8 mouse cellular contexts compared by ENCODE assay signal in genomic region chr3:97894695-97895094, GRCm38 (mm10). TPM values are rescaled to one million over a fixed set of nuclear protein-coding genes. Genes with fewer than 3 reads are reported as not detected.
DNase-seq lines count a peak whose midpoint lies in the region; ATAC-seq and TF ChIP-seq lines count a peak whose summit lies in the region.

No protein-coding gene starts in this region.

- no peak for ATAC-seq in midbrain, embryonic 15.5 days (replicated peaks)
- no peak for ATAC-seq in lung, embryonic 14.5 days (ENCODE audit: insufficient read depth)
- no peak for ATAC-seq in forebrain, embryonic 14.5 days

- H3K27me3 ChIP-seq in midbrain, embryonic 10.5 days (ENCODE audit: low read depth, poor library complexity, severe bottlenecking) = peaks cover 9% of the 10 kb centered on the region
- H3K27me3 ChIP-seq in midbrain, embryonic 15.5 days (replicated peaks) = peaks cover 3% of the 10 kb centered on the region; the same call in 1 of the 2 replicates
- H3K27me3 ChIP-seq in lung, embryonic 14.5 days (ENCODE audit: insufficient read depth, low read length) = peaks cover 13% of the 10 kb centered on the region
- H3K27me3 ChIP-seq in forebrain, embryonic 14.5 days (replicated peaks; ENCODE audit: control insufficient read depth, insufficient read depth, low read length) = no peaks in the 10 kb centered on the region

- TF ChIP-seq CTCF in brain, embryonic 14.5 days (IDR thresholded peaks at IDR 0.05; ENCODE audit: borderline replicate concordance, extremely low read depth, insufficient read depth, insufficient read length) = peak; percentile 62
- TF ChIP-seq CTCF in lung, embryonic 14.5 days (IDR thresholded peaks at IDR 0.05; ENCODE audit: low read depth) = peak; percentile 66

- H3K9me3 ChIP-seq in midbrain, embryonic 10.5 days (replicated peaks) = no peaks in the 10 kb centered on the region
- no peaks in the 10 kb centered on the region for H3K9me3 ChIP-seq in midbrain, embryonic 15.5 days
- no peaks in the 10 kb centered on the region for H3K9me3 ChIP-seq in lung, embryonic 14.5 days (ENCODE audit: low read depth, low read length)
- H3K9me3 ChIP-seq in forebrain, embryonic 14.5 days (replicated peaks; ENCODE audit: control insufficient read depth, low read length) = no peaks in the 10 kb centered on the region

- no peak overlapping the region for H3K4me2 ChIP-seq in midbrain, embryonic 15.5 days
- no peak overlapping the region for H3K4me2 ChIP-seq in lung, embryonic 14.5 days
- no peak overlapping the region for H3K4me2 ChIP-seq in forebrain, embryonic 14.5 days (ENCODE audit: low read length)

- 43% methylated on average over 6 of the region's 6 CpGs for WGBS in midbrain, embryonic 10.5 days
- 43% methylated on average over 6 of the region's 6 CpGs for WGBS in midbrain, embryonic 15.5 days
- WGBS in lung, embryonic 14.5 days = 42% methylated on average over 6 of the region's 6 CpGs
- WGBS in forebrain, embryonic 14.5 days = 45% methylated on average over 6 of the region's 6 CpGs

- no peaks in the 10 kb centered on the region for H3K4me1 ChIP-seq in midbrain, embryonic 10.5 days
- no peaks in the 10 kb centered on the region for H3K4me1 ChIP-seq in midbrain, embryonic 15.5 days
- H3K4me1 ChIP-seq in lung, embryonic 14.5 days (ENCODE audit: insufficient read depth) = no peaks in the 10 kb centered on the region
- no peaks in the 10 kb centered on the region for H3K4me1 ChIP-seq in forebrain, embryonic 14.5 days (ENCODE audit: control insufficient read depth, insufficient read depth, low read length)

- no peaks in the 10 kb centered on the region for H3K36me3 ChIP-seq in midbrain, embryonic 10.5 days
- no peaks in the 10 kb centered on the region for H3K36me3 ChIP-seq in midbrain, embryonic 15.5 days (replicated peaks)
- no peaks in the 10 kb centered on the region for H3K36me3 ChIP-seq in lung, embryonic 14.5 days (ENCODE audit: insufficient read depth)
- H3K36me3 ChIP-seq in forebrain, embryonic 14.5 days (ENCODE audit: control insufficient read depth, insufficient read depth, low read length) = no peaks in the 10 kb centered on the region

- peak; percentile 29 to 31 for DNase-seq in cerebellum, postnatal 36 days
- DNase-seq in cerebellum, adult 8-10 months = no peak
- DNase-seq in midbrain, embryonic 10.5 days (ENCODE audit: low spot score) = peak; percentile 43
- DNase-seq in brain, embryonic 14.5 days (ENCODE audit: low read depth) = no peak
- DNase-seq in lung, embryonic 14.5 days = peak; percentile 55
- peak; percentile 56 for DNase-seq in thymus, postnatal 25 days
- no peak for DNase-seq in forebrain, embryonic 14.5 days (ENCODE audit: low spot score)

- no peak for TF ChIP-seq POLR2A in brain, embryonic 14.5 days (IDR thresholded peaks at IDR 0.05; ENCODE audit: borderline replicate concordance, extremely low read depth, insufficient read depth, insufficient read length, poor library complexity, severe bottlenecking)

- no peak overlapping the region for H3K4me3 ChIP-seq in midbrain, embryonic 10.5 days
- no peak overlapping the region for H3K4me3 ChIP-seq in midbrain, embryonic 15.5 days
- no peak overlapping the region for H3K4me3 ChIP-seq in lung, embryonic 14.5 days (ENCODE audit: low read depth, low read length)
- H3K4me3 ChIP-seq in forebrain, embryonic 14.5 days (ENCODE audit: low read depth, low read length) = no peak overlapping the region

- H3K27ac ChIP-seq in midbrain, embryonic 10.5 days (replicated peaks) = no peak overlapping the region
- H3K27ac ChIP-seq in midbrain, embryonic 15.5 days = no peak overlapping the region
- no peak overlapping the region for H3K27ac ChIP-seq in lung, embryonic 14.5 days (ENCODE audit: low read depth)
- H3K27ac ChIP-seq in forebrain, embryonic 14.5 days (ENCODE audit: low read depth, low read length) = no peak overlapping the region

- H3K9ac ChIP-seq in midbrain, embryonic 15.5 days = no peak overlapping the region
- H3K9ac ChIP-seq in lung, embryonic 14.5 days = no peak overlapping the region
- no peak overlapping the region for H3K9ac ChIP-seq in forebrain, embryonic 14.5 days (ENCODE audit: low read length)

RNA-seq across cellular contexts. Expression of gene Pde4dip, which starts 6.2 kb away (rescaled TPM):
- polyA plus RNA-seq in midbrain, embryonic 10.5 days (2016; fragmentation: Nextera tagmentation; extraction: Ambion mirVana) = 18.5 and 22.8 TPM in 2 replicates
- polyA plus RNA-seq in midbrain, embryonic 15.5 days (2015; fragmentation: Nextera tagmentation; extraction: Ambion mirVana) = 69.7 and 75.7 TPM in 2 replicates
- polyA plus RNA-seq in brain, embryonic 14.5 days (2012; rRNA removed) = 44.3 and 69.0 TPM in 2 replicates
- 20.1 and 22.1 TPM in 2 replicates for polyA plus RNA-seq in lung, embryonic 14.5 days (2014; fragmentation: Nextera tagmentation; extraction: Ambion mirVana)
- 50.6 and 62.8 TPM in 2 replicates for polyA plus RNA-seq in forebrain, embryonic 14.5 days (2014; fragmentation: Nextera tagmentation; extraction: Ambion mirVana)

RNA-seq across cellular contexts. Expression of gene Sec22b, which starts 6.3 kb away (rescaled TPM):
- 111 and 116 TPM in 2 replicates for polyA plus RNA-seq in midbrain, embryonic 10.5 days (2016; fragmentation: Nextera tagmentation; extraction: Ambion mirVana)
- 89.3 and 93.7 TPM in 2 replicates for polyA plus RNA-seq in midbrain, embryonic 15.5 days (2015; fragmentation: Nextera tagmentation; extraction: Ambion mirVana)
- polyA plus RNA-seq in brain, embryonic 14.5 days (2012; rRNA removed) = 51.2 and 53.4 TPM in 2 replicates
- 158 and 160 TPM in 2 replicates for polyA plus RNA-seq in lung, embryonic 14.5 days (2014; fragmentation: Nextera tagmentation; extraction: Ambion mirVana)
- 124 and 130 TPM in 2 replicates for polyA plus RNA-seq in forebrain, embryonic 14.5 days (2014; fragmentation: Nextera tagmentation; extraction: Ambion mirVana)

Comparison
In these comparisons a context has a peak if more than half of its experiments do, and no peak if none do; other contexts are left out.
1. DNase-seq: peak in cerebellum, postnatal 36 days (2 of 2), midbrain, embryonic 10.5 days (single experiment), lung, embryonic 14.5 days (single experiment) and thymus, postnatal 25 days (single experiment); none in cerebellum, adult 8-10 months (single experiment), brain, embryonic 14.5 days (single experiment) and forebrain, embryonic 14.5 days (single experiment).